Mouse (Mus musculus): ENCODE measurements around the gene Pxmp4.

Gene Pxmp4

GRCm38 (mm10) chr2:154546711-154547110 is 56.8 kb downstream of the Pxmp4 start, which contains the start of gene 1700003F12Rik:
Gene 1700003F12Rik (plus strand): TSS chr2:154547085.
- no peak for DNase-seq (ENCODE audit: low read depth)

- no peak for DNase-seq (ENCODE audit: low read depth)
Observed at GRCm38 (mm10) chr2:154543567-154544347, 59.8 kb downstream of the Pxmp4 start.

- DNase-seq (ENCODE audit: low read depth), result peak; percentile 23
Observed at GRCm38 (mm10) chr2:154541630-154542029, 61.9 kb downstream of the Pxmp4 start.

GRCm38 (mm10) chr2:154539720-154540119 is 63.8 kb downstream of the Pxmp4 start:
- DNase-seq (ENCODE audit: low read depth), result peak; percentile 61

- peak; percentile 11 for DNase-seq (ENCODE audit: low read depth)
Observed at GRCm38 (mm10) chr2:154538710-154539109, 64.8 kb downstream of the Pxmp4 start.

- no peak for DNase-seq (ENCODE audit: low read depth)
Observed at GRCm38 (mm10) chr2:154538310-154538709, 65.2 kb downstream of the Pxmp4 start.

Measured in 416B (cell line).